Mouse (Mus musculus) frontal cortex, adult 2 months (tissue): ENCODE data around the gene Slc51a. TPM values are rescaled to one million over a fixed set of nuclear protein-coding genes. Genes with fewer than 3 reads are reported as not detected.

Experiments
- DNase-seq, 2 experiments: peaks; one replicate each; pipeline ENCODE4 v3.0.0; 2022; ENCODE audit warnings: low spot score in 1 of 2; ENCODE audit errors: extremely low spot score in 1 of 2
- polyA plus RNA-seq: library from polyadenylated mRNA; depleted of rRNA; stranded (reverse); fragments of >200 nt; gene quantifications from 2 replicates; pipeline ENCODE4 v1.2.3, GENCODE M21; 2012; rRNA removed

Gene Slc51a
- 0.04 TPM in 1 of 2 replicates, not detected in the other for polyA plus RNA-seq

GRCm38 (mm10) chr16:32487234-32488111 is at the start of gene Slc51a:
Gene Slc51a (minus strand): TSS chr16:32487879.
- no peak for DNase-seq

DNA sequence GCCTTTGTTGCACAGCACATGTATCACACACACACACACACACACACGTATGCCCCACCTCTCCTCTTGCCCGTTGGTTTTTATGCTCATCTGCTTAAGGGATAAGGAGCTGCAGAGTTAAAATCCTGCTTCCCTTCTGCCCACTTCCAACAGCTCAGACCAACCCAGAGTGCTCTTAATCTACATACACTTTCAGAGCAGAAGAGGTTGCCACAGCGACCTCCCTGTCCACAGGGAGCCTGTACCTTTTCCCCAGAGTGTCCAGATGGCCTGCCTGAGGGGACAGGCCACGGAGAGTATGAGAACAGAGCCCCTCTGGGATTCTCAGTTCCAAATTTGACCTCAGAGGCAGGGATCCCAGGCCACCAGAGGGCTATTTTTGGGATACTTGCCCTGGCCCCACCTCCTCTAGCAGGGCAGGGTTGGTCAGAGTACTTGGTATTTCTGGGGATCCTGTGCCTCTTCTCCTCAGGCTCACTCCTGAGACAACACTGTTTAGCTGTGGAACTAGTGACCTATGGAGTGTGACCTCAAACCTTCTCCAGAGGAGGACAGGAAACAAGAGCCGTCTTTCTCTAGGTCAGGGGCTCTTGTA is 47.6 kb upstream of the Slc51a start:
- DNase-seq, result no peak

GRCm38 (mm10) chr16:32532878-32533826 is 45.5 kb upstream of the Slc51a start:
- no peak for DNase-seq

DNA sequence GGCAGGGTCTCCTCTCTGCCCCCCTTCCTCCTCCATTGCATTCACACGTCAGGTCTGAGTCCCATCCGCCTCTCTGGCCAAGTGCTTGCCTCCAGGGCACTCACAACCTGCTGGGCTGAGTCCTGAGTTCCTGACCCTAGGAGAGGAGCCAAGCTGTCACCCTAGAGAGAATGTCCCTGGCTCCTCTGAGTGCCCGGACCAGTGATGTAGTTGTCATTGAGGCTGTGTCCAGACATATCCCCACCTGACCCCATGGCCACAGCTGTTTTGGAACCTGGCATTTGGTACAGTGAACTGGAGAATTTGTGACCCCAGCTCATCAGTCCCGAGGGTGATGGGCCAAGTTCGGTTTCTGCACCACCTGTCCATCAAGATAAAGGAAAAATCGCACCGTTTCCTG is 39.2 kb upstream of the Slc51a start:
- DNase-seq, result no peak

DNA sequence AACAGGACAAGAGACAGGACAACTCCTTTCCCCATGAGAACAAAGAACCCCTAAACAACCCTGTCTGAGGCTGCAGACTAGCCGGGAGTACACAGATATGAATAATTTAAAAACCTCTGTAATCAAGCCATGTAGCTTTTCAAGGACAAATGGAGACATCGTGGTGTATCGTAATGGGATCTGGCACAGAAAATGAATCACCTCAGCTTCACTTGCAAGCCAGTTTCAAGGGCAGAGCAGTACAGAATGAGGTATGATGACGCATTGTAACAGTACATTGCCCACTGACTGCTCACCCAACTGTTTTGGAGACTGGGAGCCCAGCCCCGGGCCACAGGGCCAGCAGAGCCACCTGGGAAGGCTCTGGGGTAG is 36.6 kb upstream of the Slc51a start:
- DNase-seq, result no peak

DNA sequence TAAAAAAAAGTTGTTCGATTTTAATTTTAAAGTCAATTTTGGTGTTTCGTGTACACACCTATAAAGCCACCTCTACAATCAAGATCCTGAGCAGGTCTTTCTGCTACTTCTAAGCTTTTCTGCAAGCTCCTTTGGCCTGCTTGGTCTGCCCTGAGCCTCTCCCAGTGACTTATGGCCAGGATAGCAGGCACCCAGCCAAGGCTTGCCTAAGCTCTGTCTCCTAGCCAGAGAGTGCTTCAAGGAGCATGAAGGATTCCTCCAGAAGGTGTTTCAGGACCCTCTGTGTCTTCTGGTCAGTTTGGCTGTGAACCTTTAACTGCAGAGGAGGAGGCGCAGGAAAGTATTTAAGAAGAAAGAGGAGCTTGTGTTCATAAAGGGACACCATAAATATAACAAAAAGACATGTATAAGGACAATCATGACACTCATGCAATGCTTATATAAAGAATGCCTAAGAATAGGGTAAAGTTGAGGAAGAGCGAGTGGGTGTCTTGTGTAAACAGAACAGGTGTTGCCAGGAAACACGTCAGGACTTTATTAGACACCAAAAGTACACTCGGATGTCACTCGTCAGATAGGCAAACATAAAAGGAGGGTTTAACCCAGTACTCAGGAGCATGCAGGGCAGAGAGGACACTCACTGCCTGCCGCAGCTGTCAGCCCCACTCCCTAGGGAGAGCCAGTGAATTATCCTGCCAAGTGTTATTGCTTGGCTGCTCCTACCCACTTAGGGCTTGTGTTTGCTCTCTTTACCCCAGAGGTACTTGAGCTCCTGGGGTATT is 36.0 kb upstream of the Slc51a start:
- DNase-seq, result no peak

DNA sequence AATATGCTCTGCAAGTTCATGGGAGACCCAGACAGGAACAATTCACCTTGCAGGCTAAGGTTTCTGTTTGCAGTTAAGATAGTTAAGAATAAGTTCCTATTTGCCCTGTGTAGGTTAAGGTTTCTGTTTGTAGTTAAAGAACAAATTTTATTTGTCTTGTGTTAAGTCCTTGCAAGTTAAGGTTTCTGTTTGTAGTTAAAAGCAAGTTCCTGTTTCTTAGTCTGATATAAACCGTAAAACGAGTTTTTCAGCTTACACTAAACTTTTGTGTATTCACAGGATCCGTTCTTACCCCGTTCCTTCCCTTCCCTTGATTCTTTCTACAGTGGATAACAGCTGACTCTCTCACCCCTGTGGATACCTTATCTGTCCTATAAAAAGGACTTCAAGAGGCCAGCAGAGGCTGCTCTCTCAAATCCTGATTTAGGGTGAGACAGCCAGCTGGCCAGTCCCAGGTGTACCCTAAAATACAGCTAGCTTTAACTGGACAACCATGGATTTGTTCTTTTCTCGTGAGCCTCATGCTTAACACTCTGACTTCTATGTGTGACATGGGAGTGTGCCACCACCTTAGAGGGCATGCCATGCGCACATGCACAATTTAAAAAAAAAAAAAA is 35.0 kb upstream of the Slc51a start:
- DNase-seq, result no peak

DNA sequence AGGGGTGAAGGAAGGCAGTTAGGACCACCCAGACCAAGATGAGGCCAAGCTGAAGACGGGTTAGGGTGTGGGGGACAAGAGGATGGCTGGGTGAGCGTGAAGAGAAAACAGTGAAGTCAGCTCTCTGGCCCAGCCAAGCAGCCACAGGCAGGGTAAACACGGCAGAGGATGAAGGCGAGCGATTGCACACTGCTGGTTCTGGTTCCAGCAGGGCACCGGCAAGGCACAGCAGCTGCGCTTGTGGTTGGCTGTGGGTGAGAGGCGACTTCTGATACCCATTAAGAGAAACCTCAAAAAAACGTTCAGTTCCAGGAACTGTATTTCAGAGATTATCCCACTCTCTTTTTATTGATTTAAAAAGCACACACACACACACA is 32.7 kb upstream of the Slc51a start:
- DNase-seq, result no peak

DNA sequence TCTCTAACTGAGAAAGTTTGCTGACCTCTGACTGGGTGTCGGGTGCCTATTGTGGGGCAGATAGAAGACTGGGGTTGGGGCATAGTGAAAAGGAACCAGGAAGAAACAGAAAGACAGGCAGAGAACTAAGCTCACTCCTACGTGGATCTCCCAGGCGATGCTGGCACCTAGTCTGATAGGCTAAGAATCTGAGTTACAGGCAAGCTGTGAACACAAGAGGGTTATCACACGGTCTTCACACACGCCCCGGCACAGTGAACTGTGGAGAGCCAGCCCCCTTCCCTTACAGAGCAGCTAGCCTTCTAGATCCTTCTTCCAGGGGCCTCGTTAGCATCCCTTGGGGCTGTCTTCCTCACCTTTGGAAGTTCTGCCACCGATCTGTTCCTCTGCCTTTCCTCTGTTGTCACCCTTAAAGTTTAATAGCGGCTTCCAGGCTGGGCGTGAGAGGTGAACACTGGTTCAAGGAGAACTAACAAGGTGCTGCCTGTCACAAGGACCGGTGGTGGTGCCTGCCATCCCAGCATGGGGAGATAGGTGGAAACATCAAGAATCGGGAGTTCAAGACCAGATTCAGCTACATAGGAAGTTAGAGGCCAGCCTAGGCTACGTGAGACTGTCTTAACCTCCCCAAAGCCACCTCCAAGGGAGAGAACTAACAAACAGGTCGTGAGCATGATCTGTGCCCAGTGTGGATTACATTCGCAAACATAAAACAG is 32.1 kb upstream of the Slc51a start:
- no peak for DNase-seq

- no peak for DNase-seq
These were observed 30.3 kb upstream of the Slc51a start for GRCm38 (mm10) chr16:32517785-32518481.

- DNase-seq, result peak; percentile 83 to 84
These were observed 28.6 kb upstream of the Slc51a start for GRCm38 (mm10) chr16:32516006-32516962.

- no peak for DNase-seq
These were observed 26.3 kb upstream of the Slc51a start for GRCm38 (mm10) chr16:32513948-32514347.

DNA sequence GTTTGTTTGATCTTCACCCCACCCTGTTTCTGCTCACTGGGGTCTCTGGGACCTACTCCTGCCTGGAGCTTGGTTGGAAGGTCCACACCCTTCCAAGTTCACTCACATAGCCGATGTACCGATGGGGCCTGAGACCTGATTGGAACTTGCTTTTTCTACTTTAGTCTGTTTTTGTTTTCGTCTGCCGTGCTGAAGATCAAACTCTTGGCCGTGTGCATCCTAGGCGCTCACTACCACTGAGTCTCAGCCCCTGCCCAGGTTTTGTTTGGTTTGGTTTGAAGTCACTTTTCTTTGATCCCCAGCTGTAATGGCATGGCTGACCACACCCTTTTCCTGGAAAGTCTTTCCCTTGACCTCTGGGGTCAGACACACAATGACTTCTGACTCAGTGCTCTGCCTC is 25.7 kb upstream of the Slc51a start:
- DNase-seq, result no peak

DNA sequence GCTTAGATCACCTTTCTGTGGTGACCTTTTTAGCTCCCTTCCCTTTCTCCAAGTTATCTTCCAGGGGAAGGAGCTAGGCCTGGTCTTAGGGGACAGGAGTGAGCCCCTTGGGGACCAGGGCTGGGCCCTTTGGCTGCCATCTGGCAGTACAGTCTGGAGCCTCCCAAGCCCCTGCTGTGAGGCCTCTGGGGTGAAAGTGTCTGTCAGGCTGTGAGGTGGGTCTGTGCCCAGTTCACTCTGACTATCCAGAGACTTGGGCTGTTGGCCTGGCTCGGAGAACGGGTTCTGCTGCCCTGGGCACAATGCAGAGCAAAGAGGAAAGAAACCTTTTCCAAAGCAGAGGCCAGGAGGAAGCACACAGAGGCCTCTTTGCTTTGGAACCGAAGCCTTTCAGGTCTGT is 25.2 kb upstream of the Slc51a start:
- no peak for DNase-seq

DNA sequence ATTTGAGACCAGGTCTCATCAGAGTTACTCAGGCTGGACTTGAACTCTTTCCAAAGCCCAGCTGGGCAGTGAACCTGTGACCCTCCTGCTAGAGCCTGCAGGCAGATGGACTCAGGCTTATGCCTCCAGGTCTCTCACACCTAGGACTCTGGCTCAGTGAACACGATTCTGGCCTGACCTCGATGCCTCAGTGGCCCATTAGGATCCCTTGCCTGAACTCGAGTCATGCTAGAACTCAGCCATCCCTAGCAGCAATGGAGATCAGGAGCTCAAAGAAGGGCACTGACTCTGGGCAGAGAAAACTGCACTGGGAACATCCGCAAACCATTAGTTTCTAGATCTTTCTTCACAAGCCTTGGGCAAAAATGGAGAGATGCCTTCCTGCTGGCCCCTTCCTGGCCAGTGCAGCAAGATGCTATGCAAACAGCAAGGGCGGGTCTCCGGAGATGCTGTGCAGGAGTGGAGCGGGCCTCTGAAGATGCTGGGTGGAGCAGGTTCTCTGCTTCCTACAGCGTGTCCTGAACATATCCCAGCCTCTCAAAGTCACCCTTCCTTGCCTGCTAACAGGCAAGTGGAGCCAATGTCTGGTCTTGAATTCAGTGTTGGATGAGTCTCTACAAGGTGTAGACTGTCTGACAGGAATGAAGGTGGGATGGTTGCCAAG is 24.3 kb upstream of the Slc51a start:
- DNase-seq, result no peak

DNA sequence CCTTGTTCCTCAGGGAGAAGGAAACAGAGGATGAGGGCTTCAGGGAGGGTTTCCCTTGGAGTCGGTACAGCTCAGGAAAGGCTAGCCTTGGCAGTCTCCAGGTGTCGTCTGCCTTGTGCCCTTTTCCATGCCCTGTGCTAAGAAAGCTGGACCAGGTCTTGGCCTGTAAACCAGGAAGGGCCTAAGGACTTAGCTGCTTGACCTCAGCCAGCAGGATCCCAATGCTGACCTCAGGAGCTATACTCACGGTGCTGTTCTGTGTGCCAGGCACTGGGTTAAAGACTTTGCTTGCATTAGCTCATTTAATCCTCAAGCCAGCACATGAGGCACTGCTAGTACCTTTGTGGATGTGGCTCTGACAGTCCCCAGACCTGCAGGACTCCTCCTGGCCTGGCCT is 23.7 kb upstream of the Slc51a start:
- no peak for DNase-seq
